Mouse (Mus musculus): ENCODE measurements around the gene AU021092. TPM values are rescaled to one million over a fixed set of nuclear protein-coding genes. Genes with fewer than 3 reads are reported as not detected.

The AU021092 gene
- polyA plus RNA-seq (2014; fragmentation: Nextera tagmentation; extraction: Ambion mirVana), result 3.4 and 3.7 TPM in 2 replicates

DNA sequence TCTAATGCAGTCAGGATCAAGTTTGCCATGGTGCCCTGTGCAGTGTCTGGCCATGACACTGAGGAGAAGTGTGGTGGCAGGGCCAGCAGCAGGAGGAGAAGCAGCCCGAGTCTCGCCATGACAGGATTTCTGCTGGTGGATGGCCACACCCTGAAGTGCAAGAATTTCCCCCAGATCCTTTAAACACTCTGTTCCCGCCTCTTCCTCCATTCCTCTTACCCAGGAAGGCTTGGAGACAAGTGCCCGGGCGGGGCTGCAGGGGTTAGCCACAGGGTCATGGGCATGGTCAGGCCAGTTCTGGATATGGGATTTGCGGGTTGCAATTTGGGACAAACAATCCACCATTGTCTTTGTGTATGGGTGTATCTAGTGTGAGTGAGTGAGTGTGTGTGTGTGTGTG is at the start of gene AU021092:
TSS of gene AU021092 (minus strand) at position 160 of the 400 bp plus-strand sequence.
- no peaks in the 10 kb centered on the region for H3K4me1 ChIP-seq (replicated peaks; ENCODE audit: control insufficient read depth, insufficient read depth, low read length)
- H3K27me3 ChIP-seq (replicated peaks; ENCODE audit: control insufficient read depth, insufficient read depth, low read length), result no peaks in the 10 kb centered on the region
- ATAC-seq (replicated peaks; ENCODE audit: low FRiP score, low TSS enrichment, low read depth) (no peak), DNase-seq (ENCODE audit: low spot score) (no peak)
- no peak within 1 kb of the TSS for H3K9ac ChIP-seq (ENCODE audit: low read length)
- no peaks in the 10 kb centered on the region for H3K9me3 ChIP-seq (ENCODE audit: control insufficient read depth, low read length)
- no peak within 1 kb of the TSS for H3K4me3 ChIP-seq (ENCODE audit: low read depth, low read length)
- WGBS, result 61% methylated on average over 6 of the region's 6 CpGs
- no peak within 1 kb of the TSS for H3K4me2 ChIP-seq (ENCODE audit: low read length)
- no peaks in the 10 kb centered on the region for H3K36me3 ChIP-seq (ENCODE audit: control insufficient read depth, insufficient read depth, low read length)
- no peak within 1 kb of the TSS for H3K27ac ChIP-seq (ENCODE audit: low read depth)

DNA sequence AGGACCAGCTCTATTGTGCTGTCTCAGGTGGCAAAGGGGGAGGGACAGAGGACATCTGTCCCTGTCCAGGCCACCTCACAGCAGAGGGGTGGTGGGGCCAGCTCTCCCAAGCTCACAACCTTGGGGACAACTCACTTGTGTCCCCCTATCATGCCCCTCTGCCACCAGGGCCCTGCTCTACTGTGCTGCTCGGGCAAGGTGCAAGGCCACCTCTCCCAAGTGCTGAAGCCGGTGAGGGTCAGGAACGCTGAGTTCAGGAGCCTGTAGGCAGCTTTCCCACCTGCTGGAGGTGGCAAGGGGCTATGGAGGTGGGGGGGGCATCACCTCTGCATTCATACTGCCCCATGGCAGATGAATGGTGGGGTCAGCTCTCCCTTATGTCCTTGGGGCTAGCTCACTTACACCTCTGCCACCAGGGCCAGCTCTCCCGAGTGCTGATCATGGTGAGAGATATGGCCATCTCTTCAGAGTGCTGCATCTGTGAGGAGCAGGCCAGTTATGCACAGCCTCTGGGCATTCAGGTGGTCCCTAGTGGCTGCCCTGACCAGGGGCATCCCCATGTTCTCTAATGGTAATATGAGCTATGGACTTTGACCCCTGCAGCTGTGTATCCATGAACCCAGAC is 49.4 kb upstream of the AU021092 start:
- ATAC-seq (replicated peaks; ENCODE audit: low FRiP score, low TSS enrichment, low read depth), result no peak
- Histone ChIP-seq H3K27ac (ENCODE audit: low read depth) (no peak overlapping the region), H3K9ac (ENCODE audit: low read length) (no peak overlapping the region), H3K4me1 (replicated peaks; ENCODE audit: control insufficient read depth, insufficient read depth, low read length) (no peaks in the 10 kb centered on the region), H3K4me3 (ENCODE audit: low read depth, low read length) (no peak overlapping the region), H3K27me3 (replicated peaks; ENCODE audit: control insufficient read depth, insufficient read depth, low read length) (no peaks in the 10 kb centered on the region), H3K4me2 (ENCODE audit: low read length) (no peak overlapping the region), H3K36me3 (ENCODE audit: control insufficient read depth, insufficient read depth, low read length) (no peaks in the 10 kb centered on the region), H3K9me3 (ENCODE audit: control insufficient read depth, low read length) (no peaks in the 10 kb centered on the region)
- DNase-seq (ENCODE audit: low spot score), result no peak
- 78% methylated on average over 4 of the region's 4 CpGs for WGBS

GRCm38 (mm10) chr16:5263926-5264325 is 41.8 kb upstream of the AU021092 start:
- H3K27ac ChIP-seq (ENCODE audit: low read depth), result no peak overlapping the region
- H3K9ac ChIP-seq (ENCODE audit: low read length), result no peak overlapping the region
- no peak overlapping the region for H3K4me2 ChIP-seq (ENCODE audit: low read length)
- H3K4me1 ChIP-seq (replicated peaks; ENCODE audit: control insufficient read depth, insufficient read depth, low read length), result no peaks in the 10 kb centered on the region
- no peak for ATAC-seq (replicated peaks; ENCODE audit: low FRiP score, low TSS enrichment, low read depth)
- no peaks in the 10 kb centered on the region for H3K36me3 ChIP-seq (ENCODE audit: control insufficient read depth, insufficient read depth, low read length)
- no peaks in the 10 kb centered on the region for H3K27me3 ChIP-seq (replicated peaks; ENCODE audit: control insufficient read depth, insufficient read depth, low read length)
- H3K4me3 ChIP-seq (ENCODE audit: low read depth, low read length), result no peak overlapping the region
- H3K9me3 ChIP-seq (ENCODE audit: control insufficient read depth, low read length), result peaks cover 7% of the 10 kb centered on the region; the same call in 1 of the 2 replicates
- 84% methylated on average over 7 of the region's 7 CpGs for WGBS
- no peak for DNase-seq (ENCODE audit: low spot score)

- H3K4me1 ChIP-seq (replicated peaks; ENCODE audit: control insufficient read depth, insufficient read depth, low read length), result no peaks in the 10 kb centered on the region
- DNase-seq (ENCODE audit: low spot score) (no peak), ATAC-seq (replicated peaks; ENCODE audit: low FRiP score, low TSS enrichment, low read depth) (no peak)
- H3K27ac ChIP-seq (ENCODE audit: low read depth), result no peak overlapping the region
- H3K36me3 ChIP-seq (ENCODE audit: control insufficient read depth, insufficient read depth, low read length), result no peaks in the 10 kb centered on the region
- 48% methylated on average over 8 of the region's 8 CpGs for WGBS
- H3K9ac ChIP-seq (ENCODE audit: low read length), result no peak overlapping the region
- H3K4me3 ChIP-seq (ENCODE audit: low read depth, low read length), result no peak overlapping the region
- no peaks in the 10 kb centered on the region for H3K27me3 ChIP-seq (replicated peaks; ENCODE audit: control insufficient read depth, insufficient read depth, low read length)
- H3K9me3 ChIP-seq (ENCODE audit: control insufficient read depth, low read length), result peaks cover 7% of the 10 kb centered on the region; the same call in 1 of the 2 replicates
- H3K4me2 ChIP-seq (ENCODE audit: low read length), result no peak overlapping the region
Observed at GRCm38 (mm10) chr16:5263156-5263555, 41.1 kb upstream of the AU021092 start.

GRCm38 (mm10) chr16:5255779-5256496 is 33.8 kb upstream of the AU021092 start, which contains the start of gene Eef2kmt:
Eef2kmt (minus strand) TSS chr16:5255983.
- peak; percentile 97 for ATAC-seq (replicated peaks; ENCODE audit: low FRiP score, low TSS enrichment, low read depth)
- no peaks in the 10 kb centered on the region for H3K27me3 ChIP-seq (replicated peaks; ENCODE audit: control insufficient read depth, insufficient read depth, low read length)
- no peaks in the 10 kb centered on the region for H3K9me3 ChIP-seq (ENCODE audit: control insufficient read depth, low read length)
- DNase-seq (ENCODE audit: low spot score), result peak; percentile 97
- H3K4me3 ChIP-seq (ENCODE audit: low read depth, low read length), result peak within 1 kb of the TSS; percentile 74
- WGBS, result 1% methylated on average over 57 of the region's 57 CpGs
- peaks cover 7% of the 10 kb centered on the region; the same call in 1 of the 2 replicates for H3K36me3 ChIP-seq (ENCODE audit: control insufficient read depth, insufficient read depth, low read length)
- H3K9ac ChIP-seq (ENCODE audit: low read length), result peak within 1 kb of the TSS; percentile 78
- H3K27ac ChIP-seq (ENCODE audit: low read depth), result peak within 1 kb of the TSS; percentile 69
- peaks cover 17% of the 10 kb centered on the region for H3K4me1 ChIP-seq (replicated peaks; ENCODE audit: control insufficient read depth, insufficient read depth, low read length)
- H3K4me2 ChIP-seq (ENCODE audit: low read length), result peak within 1 kb of the TSS; percentile 71

DNA sequence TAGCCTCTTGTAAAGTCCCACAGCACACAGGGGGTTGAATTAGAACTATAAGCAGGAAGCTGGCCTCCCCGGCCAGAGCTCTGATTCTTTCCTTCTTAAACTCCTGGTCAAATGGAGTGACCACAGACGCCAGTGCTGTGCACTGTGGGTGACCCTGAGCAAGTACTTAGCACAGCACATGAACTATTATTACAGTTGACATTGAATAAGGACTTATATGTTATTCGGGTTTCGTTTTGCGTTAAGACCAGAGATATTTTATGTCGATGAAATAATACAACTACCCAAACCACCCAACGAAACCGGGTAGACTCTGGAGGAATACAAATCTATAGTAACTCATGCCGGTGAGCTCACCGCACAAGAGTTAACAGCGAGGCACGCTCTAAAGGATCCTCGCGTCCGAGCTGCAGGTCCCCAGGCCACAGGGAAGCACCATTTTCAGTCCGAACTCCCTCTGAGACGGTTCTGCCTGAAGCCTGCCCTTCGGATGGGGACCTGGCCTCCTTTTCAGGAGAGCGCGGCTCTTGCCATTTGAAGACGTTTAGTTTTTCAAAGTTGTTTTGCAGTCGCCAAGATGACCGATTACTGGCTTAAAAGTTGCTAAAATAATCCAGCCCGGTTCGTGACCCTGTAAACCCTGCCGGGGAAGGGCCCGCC is 33.1 kb upstream of the AU021092 start:
- Histone ChIP-seq H3K27me3 (replicated peaks; ENCODE audit: control insufficient read depth, insufficient read depth, low read length) (no peaks in the 10 kb centered on the region), H3K27ac (ENCODE audit: low read depth) (peak overlapping the region; percentile 69), H3K9me3 (ENCODE audit: control insufficient read depth, low read length) (no peaks in the 10 kb centered on the region), H3K36me3 (ENCODE audit: control insufficient read depth, insufficient read depth, low read length) (peaks cover 12% of the 10 kb centered on the region), H3K9ac (ENCODE audit: low read length) (peak overlapping the region; percentile 78), H3K4me2 (ENCODE audit: low read length) (peak overlapping the region; percentile 71), H3K4me1 (replicated peaks; ENCODE audit: control insufficient read depth, insufficient read depth, low read length) (peaks cover 17% of the 10 kb centered on the region), H3K4me3 (ENCODE audit: low read depth, low read length) (peak overlapping the region; percentile 74)
- ATAC-seq (replicated peaks; ENCODE audit: low FRiP score, low TSS enrichment, low read depth), result no peak
- WGBS, result 2% methylated on average over 27 of the region's 27 CpGs
- DNase-seq (ENCODE audit: low spot score), result peak; percentile 69

- DNase-seq (ENCODE audit: low spot score) (peak; percentile 85), ATAC-seq (replicated peaks; ENCODE audit: low FRiP score, low TSS enrichment, low read depth) (peak; percentile 68)
- Histone ChIP-seq H3K27ac (ENCODE audit: low read depth) (peak overlapping the region; percentile 69; the same call in 1 of the 2 replicates), H3K4me3 (ENCODE audit: low read depth, low read length) (peak overlapping the region; percentile 74), H3K9ac (ENCODE audit: low read length) (peak overlapping the region; percentile 78), H3K4me1 (replicated peaks; ENCODE audit: control insufficient read depth, insufficient read depth, low read length) (peaks cover 17% of the 10 kb centered on the region), H3K27me3 (replicated peaks; ENCODE audit: control insufficient read depth, insufficient read depth, low read length) (no peaks in the 10 kb centered on the region), H3K36me3 (ENCODE audit: control insufficient read depth, insufficient read depth, low read length) (peaks cover 19% of the 10 kb centered on the region), H3K4me2 (ENCODE audit: low read length) (peak overlapping the region; percentile 71), H3K9me3 (ENCODE audit: control insufficient read depth, low read length) (no peaks in the 10 kb centered on the region)
- WGBS, result 3% methylated on average over 15 of the region's 15 CpGs
Observed at GRCm38 (mm10) chr16:5254346-5255025, 32.4 kb upstream of the AU021092 start.

DNA sequence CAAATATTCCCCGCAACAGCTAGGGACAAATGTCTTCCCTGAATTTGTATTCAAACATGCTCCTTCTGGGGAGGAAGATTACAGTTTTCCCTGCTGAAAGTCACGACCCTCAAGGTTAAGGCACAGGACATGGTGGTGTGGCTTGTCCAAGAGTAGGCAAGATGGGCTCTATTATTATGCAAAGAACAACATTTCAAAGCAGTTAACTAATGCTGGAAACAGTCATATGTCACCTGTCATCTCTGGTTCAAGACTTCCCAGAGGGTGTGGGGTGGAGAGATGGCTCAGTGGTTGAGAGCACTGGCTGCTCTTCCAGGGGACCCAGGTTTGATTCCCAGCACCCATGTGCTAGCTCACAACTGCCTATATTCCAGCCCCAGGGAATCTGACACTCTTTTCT is 30.2 kb upstream of the AU021092 start:
- no peak for DNase-seq (ENCODE audit: low spot score)
- Histone ChIP-seq H3K9me3 (ENCODE audit: control insufficient read depth, low read length) (no peaks in the 10 kb centered on the region), H3K4me1 (replicated peaks; ENCODE audit: control insufficient read depth, insufficient read depth, low read length) (peaks cover 17% of the 10 kb centered on the region), H3K27me3 (replicated peaks; ENCODE audit: control insufficient read depth, insufficient read depth, low read length) (no peaks in the 10 kb centered on the region), H3K9ac (ENCODE audit: low read length) (no peak overlapping the region), H3K36me3 (ENCODE audit: control insufficient read depth, insufficient read depth, low read length) (peaks cover 41% of the 10 kb centered on the region), H3K4me2 (ENCODE audit: low read length) (no peak overlapping the region), H3K27ac (ENCODE audit: low read depth) (no peak overlapping the region), H3K4me3 (ENCODE audit: low read depth, low read length) (no peak overlapping the region)
- WGBS, result 84% methylated on average over 2 of the region's 2 CpGs
- no peak for ATAC-seq (replicated peaks; ENCODE audit: low FRiP score, low TSS enrichment, low read depth)
